Mouse (Mus musculus) limb, embryonic 12.5 days (tissue): ENCODE data around the gene Apc2. TPM values are rescaled to one million over a fixed set of nuclear protein-coding genes. Genes with fewer than 3 reads are reported as not detected.
"Not testable (repeated sequence)": the region's sequence is repeated elsewhere in the genome, so short reads cannot be mapped to it uniquely, and the experiment has no call there.

Experiments
- ATAC-seq: fragments of 200-750 bp; cut with Nextera tagmentation; 2 replicates; pipeline ENCODE4 v1.8.0; 2017; ENCODE audit warnings: low read depth, moderate TSS enrichment; ENCODE audit not compliant: insufficient number of reproducible peaks, insufficient read depth, low FRiP score, low TSS enrichment
- H3K27ac ChIP-seq: fragments of 300-500 bp; sonication (generic); 2 replicates; pipeline ENCODE4 v1.5.1; 2016; ENCODE audit warnings: mild to moderate bottlenecking, moderate library complexity
- H3K27me3 ChIP-seq: fragments of 300-500 bp; sonication (generic); 2 replicates; pipeline ENCODE4 v1.6.1; 2016; ENCODE audit warnings: mild to moderate bottlenecking, moderate library complexity
- H3K36me3 ChIP-seq: fragments of 300-500 bp; sonication (generic); 2 replicates; pipeline ENCODE4 v1.6.1; 2016; ENCODE audit warnings: mild to moderate bottlenecking, moderate library complexity
- H3K4me1 ChIP-seq: fragments of 300-500 bp; sonication (generic); replicated peaks from 2 replicates; pipeline ENCODE4 v1.6.1; 2016
- H3K4me2 ChIP-seq: fragments of 300-500 bp; sonication (generic); 2 replicates; pipeline ENCODE4 v1.6.1; 2016; ENCODE audit warnings: mild to moderate bottlenecking, moderate library complexity
- H3K4me3 ChIP-seq: fragments of 300-500 bp; sonication (generic); replicated peaks from 2 replicates; pipeline ENCODE4 v1.5.1; 2016; ENCODE audit warnings: mild to moderate bottlenecking
- H3K9ac ChIP-seq: fragments of 300-500 bp; sonication (generic); replicated peaks from 2 replicates; pipeline ENCODE4 v1.6.1; 2016; ENCODE audit warnings: mild to moderate bottlenecking, moderate library complexity
- H3K9me3 ChIP-seq: fragments of 300-500 bp; sonication (generic); 2 replicates; pipeline ENCODE4 v1.6.1; 2016; ENCODE audit warnings: mild to moderate bottlenecking, moderate library complexity
- WGBS: fragments of 180-500 bp; shearing (Covaris S2); methylation state at CpG from one replicate; pipeline ENCODE4 v1.1.7; 2016; 5-methylcytosine and 5-hydroxymethylcytosine counted together
- polyA plus RNA-seq: library from polyadenylated mRNA; unstranded; fragments of >200 nt; fragmentation: Nextera tagmentation; extraction: Ambion mirVana; gene quantifications from 2 replicates; pipeline ENCODE4 v1.2.1, GENCODE M21; 2016

Apc2 gene
- polyA plus RNA-seq, 1 experiment from 2014 or later: 4.7 TPM

GRCm38 (mm10) chr10:80339941-80340750 is 44.4 kb downstream of the Apc2 start:
- H3K36me3 ChIP-seq: no peaks in the 10 kb centered on the region
- peaks cover 34% of the 10 kb centered on the region for H3K4me1 ChIP-seq
- no peak overlapping the region for H3K27ac ChIP-seq
- H3K9me3 ChIP-seq: no peaks in the 10 kb centered on the region
- 0 out of 2 replicates have a peak overlapping the region, but pooled peaks have one; percentile 6 for H3K4me3 ChIP-seq
- no peak overlapping the region for H3K9ac ChIP-seq
- WGBS: 20% methylated on average over 19 of the region's 19 CpGs
- no peak for ATAC-seq
- peaks cover 72% of the 10 kb centered on the region for H3K27me3 ChIP-seq
- H3K4me2 ChIP-seq: peak overlapping the region; percentile 47

GRCm38 (mm10) chr10:80341026-80341425 is 45.2 kb downstream of the Apc2 start:
- Histone ChIP-seq H3K4me3 (no peak overlapping the region), H3K4me2 (no peak overlapping the region), H3K27ac (no peak overlapping the region), H3K36me3 (no peaks in the 10 kb centered on the region), H3K4me1 (peaks cover 37% of the 10 kb centered on the region), H3K9ac (no peak overlapping the region), H3K9me3 (no peaks in the 10 kb centered on the region), H3K27me3 (peaks cover 75% of the 10 kb centered on the region)
- ATAC-seq: no peak
- WGBS: 15% methylated on average over 21 of the region's 21 CpGs

GRCm38 (mm10) chr10:80341491-80342304 is 45.9 kb downstream of the Apc2 start:
- Histone ChIP-seq H3K9ac (no peak overlapping the region), H3K27ac (no peak overlapping the region), H3K4me1 (peaks cover 37% of the 10 kb centered on the region), H3K4me2 (peak overlapping the region; percentile 58), H3K4me3 (peak overlapping the region; percentile 36), H3K27me3 (peaks cover 82% of the 10 kb centered on the region), H3K36me3 (no peaks in the 10 kb centered on the region), H3K9me3 (no peaks in the 10 kb centered on the region)
- ATAC-seq: no peak
- WGBS: 3% methylated on average over 47 of the region's 47 CpGs

DNA sequence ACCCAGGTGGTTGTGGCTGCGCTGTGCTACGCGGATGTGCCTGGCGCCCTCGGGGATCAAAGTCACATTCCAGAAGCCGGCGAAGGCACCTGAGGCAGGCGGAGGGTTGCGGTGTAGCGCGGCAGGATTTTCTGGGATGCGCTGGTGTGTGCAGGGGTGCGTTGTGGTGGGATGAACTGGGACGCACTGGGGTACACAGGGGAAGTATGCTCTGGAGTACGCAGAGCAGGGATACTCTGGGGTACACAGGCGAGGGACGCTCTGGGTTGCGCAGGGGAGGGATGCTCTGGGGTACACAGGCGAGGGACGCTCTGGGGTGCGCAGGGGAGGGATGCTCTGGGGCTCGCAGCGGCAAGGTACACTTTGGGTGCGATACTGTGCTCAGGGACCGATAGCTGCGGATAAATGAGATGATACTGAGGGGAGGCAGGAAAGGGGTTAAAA is 46.5 kb downstream of the Apc2 start:
- Histone ChIP-seq H3K27me3 (peaks cover 86% of the 10 kb centered on the region), H3K36me3 (no peaks in the 10 kb centered on the region), H3K4me3 (peak overlapping the region; percentile 36), H3K4me2 (peak overlapping the region; percentile 58), H3K9me3 (no peaks in the 10 kb centered on the region), H3K9ac (no peak overlapping the region), H3K27ac (no peak overlapping the region), H3K4me1 (peaks cover 37% of the 10 kb centered on the region)
- no peak for ATAC-seq
- WGBS: 1% methylated on average over 26 of the region's 26 CpGs

- peak; percentile 24; the same call in 1 of the 2 replicates for ATAC-seq
- Histone ChIP-seq H3K36me3 (no peaks in the 10 kb centered on the region), H3K4me3 (peak overlapping the region; percentile 36), H3K27ac (no peak overlapping the region), H3K9me3 (no peaks in the 10 kb centered on the region), H3K27me3 (peaks cover 91% of the 10 kb centered on the region), H3K4me1 (peaks cover 39% of the 10 kb centered on the region), H3K9ac (no peak overlapping the region), H3K4me2 (peak overlapping the region; percentile 58)
- 1% methylated on average over 30 of the region's 33 CpGs for WGBS
Observed at GRCm38 (mm10) chr10:80342749-80343424, 47.1 kb downstream of the Apc2 start.

DNA sequence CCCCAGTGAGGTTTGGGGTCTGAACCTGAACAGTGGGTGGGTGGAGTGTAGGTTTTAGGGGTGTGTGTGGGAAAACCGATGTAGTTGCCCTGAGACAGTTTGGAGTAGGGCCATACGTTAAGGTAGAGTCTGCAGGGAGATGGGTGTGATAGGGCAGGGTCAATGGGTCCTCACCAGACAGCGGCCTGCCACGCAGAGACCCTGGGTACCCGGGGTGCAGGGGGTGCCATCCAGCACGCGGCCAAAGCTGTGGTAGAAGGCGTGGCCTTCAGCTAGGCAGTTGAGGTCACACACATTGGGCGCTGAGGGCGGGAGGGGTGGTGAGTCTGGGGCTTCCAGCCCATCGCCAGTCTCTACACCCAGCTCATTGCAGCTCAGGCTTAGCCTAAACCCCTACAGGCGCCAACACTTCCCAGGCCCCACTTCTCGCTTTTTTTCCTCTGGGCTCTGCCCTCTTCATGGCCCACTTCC is 47.7 kb downstream of the Apc2 start:
- H3K36me3 ChIP-seq: no peaks in the 10 kb centered on the region
- H3K4me1 ChIP-seq: peaks cover 45% of the 10 kb centered on the region
- no peak overlapping the region for H3K27ac ChIP-seq
- H3K27me3 ChIP-seq: peaks cover 92% of the 10 kb centered on the region
- peak; percentile 16; the same call in 1 of the 2 replicates for ATAC-seq
- no peak overlapping the region for H3K9ac ChIP-seq
- no peaks in the 10 kb centered on the region for H3K9me3 ChIP-seq
- H3K4me2 ChIP-seq: peak overlapping the region; percentile 58
- WGBS: 28% methylated on average over 13 of the region's 13 CpGs
- H3K4me3 ChIP-seq: peak overlapping the region; percentile 36

DNA sequence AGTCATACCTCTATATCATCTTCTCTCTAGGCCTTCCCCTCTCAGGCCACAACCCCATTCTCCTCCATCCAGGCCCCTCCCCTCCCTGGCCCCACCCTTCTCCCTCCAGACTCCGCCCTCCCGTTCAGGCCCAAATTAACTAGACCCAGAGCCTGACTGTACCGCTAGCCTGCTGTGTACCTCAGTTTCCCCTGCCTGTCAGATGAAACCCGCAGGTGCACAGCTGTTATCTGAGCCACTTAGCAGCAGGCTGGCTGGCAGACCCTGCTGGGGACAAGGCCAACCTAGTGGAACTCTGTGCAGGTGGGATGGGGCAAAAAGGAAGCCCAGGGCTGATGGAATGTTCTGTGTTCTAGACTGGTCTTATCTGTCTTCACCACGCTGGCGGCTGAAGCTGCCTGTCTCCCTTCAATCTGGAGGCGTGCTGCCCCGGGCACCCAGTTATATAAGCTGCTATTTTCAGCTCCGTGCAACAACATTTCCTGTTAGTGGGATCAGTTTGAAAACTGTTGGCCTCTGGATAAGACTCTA is 48.4 kb downstream of the Apc2 start:
- Histone ChIP-seq H3K9ac (no peak overlapping the region), H3K4me3 (no peak overlapping the region), H3K27me3 (peaks cover 98% of the 10 kb centered on the region), H3K9me3 (no peaks in the 10 kb centered on the region), H3K4me2 (0 out of 2 replicates have a peak overlapping the region, but pooled peaks have one; percentile 58), H3K36me3 (no peaks in the 10 kb centered on the region), H3K27ac (no peak overlapping the region), H3K4me1 (peaks cover 52% of the 10 kb centered on the region)
- WGBS: 40% methylated on average over 9 of the region's 9 CpGs
- ATAC-seq: no peak

GRCm38 (mm10) chr10:80345122-80345521 is 49.3 kb downstream of the Apc2 start:
- no peak for ATAC-seq
- Histone ChIP-seq H3K4me2 (peak overlapping the region; percentile 16; the same call in 1 of the 2 replicates), H3K27me3 (peaks cover 100% of the 10 kb centered on the region), H3K4me3 (no peak overlapping the region; the same call in 1 of the 2 replicates), H3K36me3 (no peaks in the 10 kb centered on the region), H3K9ac (no peak overlapping the region), H3K4me1 (peaks cover 52% of the 10 kb centered on the region), H3K9me3 (no peaks in the 10 kb centered on the region), H3K27ac (no peak overlapping the region)
- under 1% methylated on average over 16 of the region's 16 CpGs for WGBS

DNA sequence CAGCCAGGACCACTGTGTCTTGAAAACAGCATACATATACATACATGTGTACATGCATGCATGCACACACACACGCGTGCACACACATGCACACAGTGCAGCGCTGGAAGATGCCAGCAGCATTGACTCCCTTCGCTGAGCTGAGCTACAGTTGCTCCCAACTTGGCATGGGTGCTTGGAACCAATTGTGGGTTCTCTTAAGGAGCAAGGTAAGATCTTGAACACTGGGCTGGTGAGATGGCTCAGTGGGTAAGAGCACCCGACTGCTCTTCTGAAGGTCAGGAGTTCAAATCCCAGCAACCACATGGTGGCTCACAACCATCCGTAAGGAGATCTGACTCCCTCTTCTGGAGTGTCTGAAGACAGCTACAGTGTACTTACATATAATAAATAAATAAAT is 50.2 kb downstream of the Apc2 start:
- not testable (repeated sequence) for ATAC-seq

GRCm38 (mm10) chr10:80347514-80347967 is 51.8 kb downstream of the Apc2 start:
- 17% methylated on average over 16 of the region's 17 CpGs for WGBS
- Histone ChIP-seq H3K4me2 (peak overlapping the region; percentile 51; the same call in 1 of the 2 replicates), H3K4me3 (peak overlapping the region; percentile 34), H3K36me3 (no peaks in the 10 kb centered on the region), H3K9ac (no peak overlapping the region), H3K27me3 (peaks cover 100% of the 10 kb centered on the region), H3K4me1 (peaks cover 36% of the 10 kb centered on the region), H3K9me3 (no peaks in the 10 kb centered on the region), H3K27ac (no peak overlapping the region)
- ATAC-seq: no peak

More for the DNA sequence above, 50.2 kb downstream of the Apc2 start:
- not testable (repeated sequence) for H3K36me3 ChIP-seq, H3K4me3 ChIP-seq, H3K9me3 ChIP-seq, H3K9ac ChIP-seq, H3K4me2 ChIP-seq, H3K27ac ChIP-seq
- H3K4me1 ChIP-seq: peaks cover 48% of the 10 kb centered on the region
- peaks cover 100% of the 10 kb centered on the region for H3K27me3 ChIP-seq
- WGBS: 69% methylated on average over 6 of the region's 6 CpGs
